Comparison of ENCODE assay signal across 9 mouse cellular contexts in genomic region chr4:66482495-66483291, GRCm38 (mm10).
DNase-seq lines count a peak whose midpoint lies in the region; ATAC-seq and TF ChIP-seq lines count a peak whose summit lies in the region.
"Had no signal": no experiment of that assay in that cellular context is flagged by ENCODE, and none has a peak within 500 bp of the region (broad histone marks: within the 10 kb centered on the region; RNA-seq: fewer than 3 reads in every experiment).

No protein-coding gene starts in this region.

- H3K27me3 ChIP-seq in neural tube, embryonic 12.5 days (replicated peaks), result no peaks in the 10 kb centered on the region
- H3K27me3 ChIP-seq in lung, postnatal 0 days (replicated peaks; ENCODE audit: insufficient read depth, low read length), result no peaks in the 10 kb centered on the region
- H3K27me3 ChIP-seq in stomach, embryonic 14.5 days (ENCODE audit: control insufficient read depth, insufficient read depth, low read length), result no peaks in the 10 kb centered on the region
- H3K27me3 ChIP-seq: CH12.LX had no signal

- H3K4me3 ChIP-seq in neural tube, embryonic 12.5 days, result no peak overlapping the region
- no peak overlapping the region for H3K4me3 ChIP-seq in lung, postnatal 0 days (ENCODE audit: low read depth, low read length)
- no peak overlapping the region for H3K4me3 ChIP-seq in stomach, embryonic 14.5 days (ENCODE audit: low read depth, low read length)

- H3K27ac ChIP-seq in neural tube, embryonic 12.5 days, result no peak overlapping the region
- 0 out of 2 replicates have a peak overlapping the region, but pooled peaks have one; percentile 20 for H3K27ac ChIP-seq in lung, postnatal 0 days (ENCODE audit: low read length)
- H3K27ac ChIP-seq in stomach, embryonic 14.5 days (ENCODE audit: low read length), result no peak overlapping the region

- H3K4me2 ChIP-seq in neural tube, embryonic 12.5 days (replicated peaks), result no peak overlapping the region
- H3K4me2 ChIP-seq in lung, postnatal 0 days (replicated peaks; ENCODE audit: low read depth, low read length), result no peak overlapping the region
- H3K4me2 ChIP-seq in stomach, embryonic 14.5 days (replicated peaks; ENCODE audit: low read depth, low read length), result no peak overlapping the region

- intact Hi-C loops in heart, postnatal 36 days (cut with DNase I), result no loop called here

- TF ChIP-seq CTCF in lung, postnatal 0 days (IDR thresholded peaks at IDR 0.05), result no peak

- DNase-seq in neural tube, embryonic 10.5 days (ENCODE audit: extremely low spot score, low spot score), result no peak
- peak; percentile 24 to 55 for DNase-seq in frontal cortex, postnatal 14 days (ENCODE audit: low spot score in 2 of 2)
- DNase-seq in heart, postnatal 36 days, result peak; percentile 66 to 69
- DNase-seq in layer of hippocampus, adult 18-20 months (ENCODE audit: low spot score in 2 of 2), result peak; percentile 44 to 70
- peak; percentile 83 for DNase-seq in lung, postnatal 0 days (ENCODE audit: low spot score)
- no peak for DNase-seq in spleen, postnatal 10 days (ENCODE audit: low spot score in 2 of 2)

- TF ChIP-seq EP300 in lung, postnatal 0 days (IDR thresholded peaks at IDR 0.05), result no peak

- WGBS in neural tube, embryonic 12.5 days, result 71% methylated on average over 2 of the region's 2 CpGs
- WGBS in lung, postnatal 0 days, result 45% methylated on average over 2 of the region's 2 CpGs
- 33% methylated on average over 2 of the region's 2 CpGs for WGBS in stomach, embryonic 14.5 days

- ATAC-seq in neural tube, embryonic 12.5 days (ENCODE audit: low FRiP score, low read depth), result peak; percentile 89
- ATAC-seq in lung, postnatal 0 days, result peak; percentile 89
- peak; percentile 77 for ATAC-seq in stomach, embryonic 14.5 days (ENCODE audit: insufficient number of reproducible peaks, insufficient read depth, low FRiP score, low read depth)

- H3K4me1 ChIP-seq in neural tube, embryonic 12.5 days, result no peaks in the 10 kb centered on the region
- no peaks in the 10 kb centered on the region for H3K4me1 ChIP-seq in lung, postnatal 0 days (ENCODE audit: insufficient read depth, low read depth, low read length)
- H3K4me1 ChIP-seq in stomach, embryonic 14.5 days (ENCODE audit: control insufficient read depth, insufficient read depth, low read length), result no peaks in the 10 kb centered on the region

- H3K9me3 ChIP-seq in neural tube, embryonic 12.5 days, result no peaks in the 10 kb centered on the region
- no peaks in the 10 kb centered on the region for H3K9me3 ChIP-seq in lung, postnatal 0 days (ENCODE audit: low read length)
- H3K9me3 ChIP-seq in stomach, embryonic 14.5 days (ENCODE audit: control insufficient read depth, low read depth, low read length), result no peaks in the 10 kb centered on the region

- no peaks in the 10 kb centered on the region for H3K36me3 ChIP-seq in neural tube, embryonic 12.5 days
- no peaks in the 10 kb centered on the region for H3K36me3 ChIP-seq in lung, postnatal 0 days (ENCODE audit: insufficient read depth, low read length)
- no peaks in the 10 kb centered on the region for H3K36me3 ChIP-seq in stomach, embryonic 14.5 days (ENCODE audit: control insufficient read depth, insufficient read depth, low read length)

- no peak overlapping the region for H3K9ac ChIP-seq in neural tube, embryonic 12.5 days
- no peak overlapping the region for H3K9ac ChIP-seq in lung, postnatal 0 days (replicated peaks; ENCODE audit: low read depth)
- H3K9ac ChIP-seq in stomach, embryonic 14.5 days (replicated peaks; ENCODE audit: low read depth, low read length), result no peak overlapping the region

Comparison
In these comparisons a context has a peak if more than half of its experiments do, and no peak if none do; other contexts are left out.
1. DNase-seq: peak in frontal cortex, postnatal 14 days (2 of 2), heart, postnatal 36 days (2 of 2), layer of hippocampus, adult 18-20 months (2 of 2) and lung, postnatal 0 days (single experiment); none in neural tube, embryonic 10.5 days (single experiment) and spleen, postnatal 10 days (0 of 2).
2. Peak in every context shown above with its lines, with median percentiles within 50 percentile points of each other: ATAC-seq.